Mouse (Mus musculus) ZHBTc4 (cell line): ENCODE data around the gene Msi2.

ENCODE experiments used
- DNase-seq: peaks from one replicate; pipeline ENCODE4 v3.0.0-alpha.2; 2011; ENCODE audit warnings: low read depth, low spot score

Msi2 gene

GRCm38 (mm10) chr11:88676597-88676996, 41.7 kb downstream of the Msi2 start:
- DNase-seq = no peak

DNA sequence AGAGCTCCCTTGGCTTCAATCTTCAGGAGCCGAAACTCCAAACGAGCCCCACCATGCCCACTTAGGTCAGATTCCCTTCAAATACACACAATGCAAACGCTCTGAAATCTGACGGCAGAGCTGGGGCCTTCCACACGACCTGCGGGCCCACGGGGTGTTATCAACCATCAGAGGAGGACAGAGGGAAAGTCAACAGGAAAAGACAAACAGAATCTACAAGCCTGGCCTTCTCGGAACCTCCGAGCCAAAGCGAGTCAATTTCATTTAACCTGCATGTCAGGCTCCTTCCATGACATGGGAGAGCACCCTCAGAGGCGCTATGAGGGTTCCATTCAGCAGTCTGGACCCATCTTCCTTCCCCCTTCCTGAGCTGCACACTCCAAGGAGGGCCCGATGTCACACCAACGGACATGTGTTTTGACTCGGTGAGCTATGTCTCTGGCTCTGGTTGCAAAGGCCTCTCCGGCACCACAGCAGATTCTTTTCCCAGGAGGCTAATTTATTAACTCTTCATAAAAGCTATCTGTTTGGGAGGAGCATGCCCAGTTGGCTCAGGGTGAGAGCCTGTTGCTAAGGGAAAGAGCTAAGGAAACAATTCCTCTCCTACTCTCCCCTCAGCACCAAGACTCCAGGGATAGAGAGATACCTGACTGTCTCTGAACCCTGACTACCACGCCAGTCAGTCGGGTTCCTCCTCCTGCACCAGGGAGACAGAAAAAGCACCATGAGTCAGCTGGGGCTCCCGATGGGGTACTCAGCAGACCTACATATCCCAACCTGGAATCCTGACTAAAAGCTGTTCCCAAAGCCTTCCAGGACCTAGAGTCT, 42.6 kb downstream of the Msi2 start:
- DNase-seq = no peak

DNA sequence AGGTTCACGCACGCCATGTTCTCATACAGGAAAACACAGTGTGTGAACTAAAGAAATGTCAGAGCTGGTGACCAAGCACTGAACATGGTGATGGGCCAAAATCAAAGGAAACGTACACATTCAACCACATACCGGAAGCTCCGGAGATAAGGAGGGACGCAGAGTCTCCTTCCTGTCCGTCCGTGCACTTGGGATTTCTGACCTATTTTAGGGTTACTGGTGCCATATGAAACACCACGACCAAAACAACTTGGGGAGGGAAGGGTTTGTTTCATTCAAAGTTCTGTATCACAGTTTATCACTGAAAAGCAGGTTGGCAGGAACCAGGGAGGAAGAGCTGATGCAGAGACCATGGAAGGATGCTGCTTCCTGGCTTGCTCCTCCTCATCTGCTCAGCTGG, 44.2 kb downstream of the Msi2 start:
- DNase-seq = no peak

GRCm38 (mm10) chr11:88670925-88671324, 47.4 kb downstream of the Msi2 start:
- DNase-seq = peak; percentile 90

DNA sequence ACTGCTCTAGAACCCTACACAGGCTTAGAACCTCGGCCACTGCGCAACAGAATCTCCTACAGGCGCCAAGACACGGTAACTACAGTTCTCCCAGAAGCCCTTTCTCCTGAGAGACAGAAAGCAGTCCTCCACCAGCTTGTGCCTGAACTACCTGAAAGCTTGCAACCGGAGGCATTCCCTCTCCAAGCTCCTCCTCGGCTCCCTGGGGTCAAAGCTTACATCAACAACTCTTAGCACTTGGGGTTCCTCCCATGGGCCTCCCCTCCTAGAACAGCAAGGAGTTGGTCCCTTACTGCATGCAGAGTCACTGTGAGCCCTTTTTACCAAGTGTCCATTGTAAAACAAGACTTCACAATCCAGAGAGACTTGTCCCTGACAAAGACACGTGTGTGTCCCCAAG, 49.2 kb downstream of the Msi2 start:
- peak; percentile 83 for DNase-seq

DNA sequence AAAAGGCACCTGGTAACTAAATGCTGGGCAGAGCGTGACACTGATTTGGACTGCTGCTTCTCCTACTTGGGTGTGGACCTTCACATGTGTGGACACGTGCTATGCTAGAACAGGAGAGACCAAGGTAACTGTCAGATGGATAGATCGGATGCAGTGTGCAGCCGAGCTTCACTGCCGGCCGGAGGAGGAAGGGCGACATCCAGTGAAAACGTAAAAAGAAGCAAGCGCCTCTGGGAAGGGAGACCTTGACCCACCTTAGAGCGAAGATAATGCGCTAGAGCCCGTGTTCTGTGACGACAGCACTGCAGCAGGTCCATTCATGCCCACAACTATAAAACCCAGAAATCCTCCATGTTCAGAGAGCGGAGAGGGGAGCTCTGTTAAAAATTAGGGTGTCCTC, 50.0 kb downstream of the Msi2 start:
- DNase-seq = no peak

DNA sequence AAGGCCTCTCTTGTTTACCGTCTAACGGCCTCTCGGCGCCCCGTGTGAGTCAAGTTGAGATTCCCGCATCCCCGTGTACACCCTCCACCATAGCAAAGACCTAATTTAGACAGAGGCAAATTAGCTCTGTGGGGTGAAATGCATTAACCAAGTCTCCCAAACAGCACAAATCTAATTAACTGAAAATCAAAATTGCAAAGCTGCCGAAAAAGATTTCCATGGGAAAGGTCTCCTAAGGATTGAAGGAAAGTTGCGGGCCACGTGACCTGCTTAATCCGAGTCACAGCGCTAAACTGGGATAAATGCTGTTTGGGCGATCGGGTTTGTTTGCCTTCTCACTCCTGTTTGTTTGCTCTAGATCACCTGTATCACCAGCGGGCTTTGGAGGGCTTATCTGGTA, 52.5 kb downstream of the Msi2 start:
- DNase-seq = no peak

DNA sequence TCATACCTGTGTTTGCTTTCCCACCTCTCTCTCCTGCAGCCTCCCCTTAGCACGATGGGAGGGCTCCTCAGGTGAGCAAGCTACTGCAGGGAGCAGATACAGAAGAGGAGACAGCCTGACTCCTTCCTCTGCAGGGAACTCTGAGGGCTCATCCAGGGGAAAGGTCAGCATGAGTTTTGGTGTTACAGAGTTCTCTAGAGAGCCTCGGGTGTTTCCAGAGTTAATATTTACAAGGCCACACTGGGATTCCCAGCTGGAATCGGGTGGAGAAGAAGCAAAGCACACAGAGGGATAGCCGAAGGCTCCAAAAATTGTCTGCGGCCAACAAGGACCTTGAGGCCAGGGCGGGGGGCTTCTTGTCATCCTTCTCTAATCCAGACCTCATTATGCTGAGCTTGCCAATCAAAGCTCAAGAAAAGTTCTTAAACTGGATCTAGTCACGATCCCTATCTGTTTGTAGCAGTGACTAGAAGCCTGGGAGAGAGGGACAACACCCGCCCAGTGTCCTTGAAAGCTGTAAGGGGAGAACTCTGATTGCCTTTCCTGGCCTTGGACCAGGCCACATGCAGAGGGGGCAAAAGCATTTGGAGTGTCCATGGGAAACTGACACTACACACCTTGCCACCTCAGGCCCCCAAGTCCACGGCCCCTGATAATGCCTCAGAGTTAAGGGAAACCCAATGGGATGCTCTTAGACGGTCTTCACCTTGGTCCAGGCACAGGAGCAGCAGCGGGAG, 56.7 kb downstream of the Msi2 start:
- DNase-seq = peak; percentile 38

DNA sequence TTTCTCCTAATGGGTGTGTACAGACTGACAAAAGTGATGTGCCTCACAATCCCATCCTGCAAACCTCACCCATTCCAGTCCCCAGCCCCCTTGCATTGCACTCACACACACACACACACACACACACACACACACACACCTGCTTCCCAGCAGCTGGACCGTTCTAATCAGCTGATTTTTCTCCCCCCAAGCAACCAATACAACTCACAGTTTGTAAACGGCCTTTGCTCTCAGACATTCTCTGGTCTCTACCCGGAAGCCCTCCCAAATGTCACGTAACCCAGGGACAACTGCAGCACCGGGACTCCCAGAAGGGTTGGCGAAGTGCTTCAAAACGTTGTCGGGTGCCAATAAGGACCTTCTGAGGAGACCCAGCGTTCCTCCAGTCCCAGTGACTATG, 57.9 kb downstream of the Msi2 start:
- no peak for DNase-seq

DNA sequence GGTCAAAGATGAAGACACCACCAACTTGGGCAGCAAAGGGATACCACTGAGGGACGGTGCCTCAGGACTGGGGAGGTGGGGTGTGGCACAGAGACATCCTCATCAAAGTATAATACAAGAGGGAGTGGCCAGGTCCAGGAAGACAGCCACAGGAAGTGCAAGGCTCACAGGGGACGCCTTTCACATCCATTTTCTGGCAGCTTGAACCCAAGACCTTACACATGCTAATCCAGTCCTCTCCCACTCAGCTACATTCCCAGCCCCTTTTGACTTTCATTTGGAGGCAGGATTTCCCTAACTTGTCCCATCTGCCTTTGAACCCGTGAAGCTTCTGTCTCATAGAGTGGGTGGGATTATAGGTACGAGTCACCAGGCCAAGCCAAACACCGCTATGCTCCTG, 59.4 kb downstream of the Msi2 start:
- peak; percentile 77 for DNase-seq

- DNase-seq = no peak
Measured at GRCm38 (mm10) chr11:88655786-88656185, 62.5 kb downstream of the Msi2 start.

DNA sequence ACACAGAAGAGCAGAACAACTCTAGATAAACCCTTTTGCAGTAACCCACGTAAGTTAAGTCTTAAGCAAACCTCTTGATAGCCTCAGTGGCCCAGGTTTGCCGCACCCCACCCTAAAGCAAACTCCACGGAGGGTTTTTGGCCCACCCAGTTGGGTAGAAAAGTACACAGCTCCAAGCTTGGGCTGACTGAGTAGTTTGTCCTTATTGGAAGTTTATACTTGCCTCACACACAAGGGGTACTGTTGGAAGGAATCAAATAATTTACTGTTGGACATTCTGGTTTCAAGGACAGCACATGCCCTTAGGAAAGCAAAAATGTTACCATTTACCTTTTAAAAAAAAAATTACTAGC, 63.1 kb downstream of the Msi2 start:
- DNase-seq = no peak

DNA sequence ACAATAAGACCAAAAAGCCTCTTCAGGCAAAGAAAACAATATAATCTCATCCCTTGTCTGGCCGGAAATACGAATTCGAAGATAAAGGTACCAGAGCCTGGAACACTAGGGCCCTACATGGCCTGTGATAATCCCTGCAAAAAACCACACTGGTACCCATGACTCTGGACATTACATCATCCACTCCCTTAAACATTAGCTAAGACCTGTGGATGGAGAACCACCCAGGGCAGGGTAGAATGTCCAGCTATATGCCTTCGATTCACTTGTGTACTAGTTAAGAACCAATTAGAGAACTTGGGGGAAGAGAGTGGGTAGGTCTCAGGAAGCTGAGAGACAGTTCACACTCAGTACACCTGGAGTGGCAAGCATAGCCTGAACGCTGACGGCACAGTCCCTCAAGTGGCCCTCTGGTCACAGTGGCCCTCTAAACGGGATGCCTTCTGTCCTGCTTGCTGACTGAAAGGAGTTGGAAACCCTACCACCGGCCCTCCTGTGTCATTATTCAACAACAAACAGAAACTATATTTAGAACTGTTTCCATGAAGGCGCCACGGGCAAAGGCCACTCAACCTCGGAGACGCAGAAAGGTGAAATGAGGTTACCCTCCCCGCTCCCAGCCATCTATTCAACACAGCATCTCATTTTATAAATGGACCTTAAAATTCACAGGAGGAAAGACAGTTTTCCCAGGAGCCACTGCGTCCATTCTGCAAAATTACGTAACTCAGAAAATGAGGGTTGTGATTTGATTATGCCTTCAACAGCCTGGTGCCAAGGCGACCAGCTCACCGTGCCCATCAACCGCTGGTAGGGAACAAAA, 63.7 kb downstream of the Msi2 start:
- DNase-seq = no peak

DNA sequence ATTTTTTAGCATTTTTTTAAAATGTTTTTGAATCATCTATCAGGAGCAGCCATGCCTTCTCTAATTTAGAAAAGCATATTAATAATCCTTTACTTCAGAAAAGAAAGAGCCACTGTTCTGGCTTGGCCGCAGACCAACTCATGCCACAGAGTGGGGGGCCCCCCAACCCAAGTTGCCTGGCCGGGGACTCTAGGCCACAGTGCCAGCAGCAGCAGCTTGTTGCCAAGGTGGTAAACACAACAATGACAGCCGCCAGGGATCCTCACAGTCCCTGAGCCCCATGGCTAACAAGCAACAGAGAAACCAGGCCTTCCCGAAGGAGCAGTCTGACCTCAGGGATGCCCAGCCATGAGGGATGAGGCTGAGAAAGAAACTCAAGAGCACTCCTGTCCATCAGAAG, 68.0 kb downstream of the Msi2 start:
- DNase-seq = no peak

- DNase-seq = no peak
Measured at GRCm38 (mm10) chr11:88649009-88649408, 69.3 kb downstream of the Msi2 start.

DNA sequence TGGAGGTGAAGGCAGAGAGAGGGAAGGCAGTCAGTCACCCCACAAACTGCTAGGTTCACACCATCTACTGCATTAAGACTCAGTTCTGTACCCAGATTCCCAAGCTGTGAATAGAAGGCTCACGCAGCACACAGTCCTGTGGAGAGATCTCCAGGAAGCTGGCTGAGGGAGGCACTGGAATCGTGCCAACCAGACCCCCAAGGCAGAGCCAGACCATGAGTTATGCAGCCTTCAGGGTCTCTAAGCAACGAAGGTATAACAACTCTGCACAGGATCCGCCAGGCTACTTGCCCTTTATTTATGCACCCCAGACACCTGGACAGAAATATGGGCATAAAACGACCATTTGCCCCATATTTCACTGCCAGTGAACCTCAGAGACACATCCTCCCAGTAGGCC, 69.9 kb downstream of the Msi2 start:
- no peak for DNase-seq

GRCm38 (mm10) chr11:88646493-88646892, 71.8 kb downstream of the Msi2 start:
- DNase-seq = no peak

- DNase-seq = no peak
Measured at GRCm38 (mm10) chr11:88645821-88646220, 72.5 kb downstream of the Msi2 start.

GRCm38 (mm10) chr11:88644719-88645118, 73.6 kb downstream of the Msi2 start:
- DNase-seq = no peak

DNA sequence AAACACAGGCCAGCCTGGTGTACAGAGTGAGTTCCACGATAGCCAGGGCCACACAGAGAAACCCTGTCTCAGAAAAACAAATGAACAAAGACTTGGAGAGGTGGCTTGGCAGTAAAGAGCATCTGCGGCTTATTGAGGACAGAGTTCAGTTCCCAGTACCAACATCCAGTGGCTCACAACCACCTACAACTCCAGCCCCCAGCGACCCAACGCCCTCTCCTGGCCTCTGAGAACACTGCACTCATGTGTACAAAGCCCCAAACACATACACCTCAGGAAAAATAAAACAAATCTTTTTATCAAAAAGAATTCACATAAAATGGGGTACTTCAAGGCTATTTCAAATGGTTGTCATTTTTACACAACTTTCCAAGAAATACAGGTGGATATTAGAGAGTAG, 78.5 kb downstream of the Msi2 start:
- DNase-seq = peak; percentile 61

- DNase-seq = no peak
Measured at GRCm38 (mm10) chr11:88638936-88639542, 79.3 kb downstream of the Msi2 start.

DNA sequence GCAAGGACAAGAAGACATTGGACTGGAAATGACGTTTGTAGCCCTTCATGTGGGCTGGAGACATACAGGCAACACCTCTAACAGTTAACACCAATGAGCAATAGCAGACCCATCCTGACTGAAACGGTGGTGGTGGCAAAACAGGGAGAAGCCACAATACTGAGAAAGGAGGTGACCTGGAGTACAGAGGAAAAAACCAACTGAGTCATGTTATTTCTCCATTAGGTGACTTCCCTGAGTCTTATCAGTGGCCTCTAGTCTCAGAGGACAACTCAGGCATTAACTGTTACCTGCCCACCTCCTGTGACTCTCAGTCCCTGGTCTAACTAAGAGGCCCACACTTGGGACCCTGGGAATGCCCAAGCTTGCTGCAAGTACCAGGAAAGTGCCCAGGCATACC, 80.1 kb downstream of the Msi2 start:
- DNase-seq = no peak
